ENCODE assay signal across 8 mouse cellular contexts in the genomic region with DNA sequence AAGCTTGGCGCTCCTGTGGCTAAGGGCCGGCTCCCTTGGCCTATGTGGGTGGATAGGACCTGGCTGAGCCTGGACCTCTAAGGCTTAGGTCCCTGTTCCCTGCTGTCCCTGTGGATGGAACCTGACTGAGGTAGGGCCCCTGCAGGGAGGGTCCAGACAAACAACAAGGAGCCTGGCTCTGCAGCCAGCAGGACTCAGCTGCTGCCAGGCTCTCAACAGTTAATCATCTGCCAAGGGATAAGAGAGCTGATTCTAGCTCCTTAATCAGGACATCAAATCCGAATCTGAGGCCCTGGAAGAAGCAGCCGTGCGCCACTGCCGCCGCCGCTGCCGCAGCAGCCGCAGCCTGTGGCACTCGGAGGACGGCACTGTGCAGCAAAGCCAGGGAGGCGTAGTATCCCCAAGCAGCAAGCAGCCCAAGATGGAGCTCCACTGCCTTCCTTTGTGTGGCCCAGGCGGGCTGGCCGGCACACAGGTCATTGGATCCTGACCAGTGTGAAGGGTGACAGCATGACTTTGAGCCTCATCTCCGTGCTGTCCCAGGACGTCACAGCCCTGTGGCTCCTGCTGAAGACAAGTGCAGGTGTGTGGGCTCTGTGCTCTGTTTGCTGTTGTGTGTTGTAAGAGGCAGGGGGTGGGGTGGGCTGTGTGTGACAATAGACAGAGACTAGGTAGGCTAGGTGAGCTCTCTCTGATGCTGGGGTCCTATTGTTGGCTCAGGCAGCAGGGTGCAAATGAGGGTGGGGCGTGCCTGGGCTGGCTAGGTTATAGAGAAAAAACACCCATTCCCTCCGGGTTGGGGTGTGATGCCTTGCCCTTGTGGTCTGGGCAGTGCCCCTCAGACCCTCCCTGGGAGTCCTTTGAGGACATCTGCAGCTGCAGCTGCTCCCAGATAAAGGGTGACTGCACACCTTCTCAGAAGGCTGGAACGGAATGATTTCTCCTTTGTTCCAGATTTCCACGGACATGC.
DNase-seq lines count a peak whose midpoint lies in the region; ATAC-seq and TF ChIP-seq lines count a peak whose summit lies in the region.

No protein-coding gene starts in this region.

- TF ChIP-seq CTCF in gastrocnemius, adult 2 months (IDR thresholded peaks at IDR 0.05): no peak
- TF ChIP-seq CTCF in testis, adult 2 months (IDR thresholded peaks at IDR 0.05; ENCODE audit: control insufficient read depth, insufficient read depth, insufficient replicate concordance, low read depth, low read length): no peak
- TF ChIP-seq CTCF in intestine, postnatal 0 days (IDR thresholded peaks at IDR 0.05; ENCODE audit: low read depth): no peak

- 0 out of 2 replicates have a peak overlapping the region, but pooled peaks have one; percentile 31 for H3K9ac ChIP-seq in intestine, postnatal 0 days (ENCODE audit: low read depth, low read length)
- peak overlapping the region; percentile 78 for H3K9ac ChIP-seq in neural tube, embryonic 12.5 days

- 25% methylated on average over 21 of the region's 21 CpGs for WGBS in intestine, postnatal 0 days
- 7% methylated on average over 21 of the region's 21 CpGs for WGBS in neural tube, embryonic 12.5 days

- H3K4me3 ChIP-seq in gastrocnemius, adult 2 months: peak overlapping the region; percentile 58
- H3K4me3 ChIP-seq in testis, adult 2 months (ENCODE audit: control insufficient read depth, low read depth, low read length): no peak overlapping the region; the same call in 1 of the 2 replicates
- H3K4me3 ChIP-seq in intestine, postnatal 0 days (ENCODE audit: low read depth, low read length): peak overlapping the region; percentile 5
- peak overlapping the region; percentile 57 for H3K4me3 ChIP-seq in neural tube, embryonic 12.5 days

- intact Hi-C loops in gastrocnemius, adult 2 months (cut with DNase I): no loop called here
- intact Hi-C loops in gastrocnemius, postnatal 14 days (cut with DNase I; ENCODE audit: low total_unique reads): no loop called here

- no peaks in the 10 kb centered on the region for H3K9me3 ChIP-seq in intestine, postnatal 0 days (ENCODE audit: control insufficient read depth)
- no peaks in the 10 kb centered on the region for H3K9me3 ChIP-seq in neural tube, embryonic 12.5 days

- 0 out of 2 replicates have a peak, but pooled peaks have one; percentile 21 for ATAC-seq in intestine, postnatal 0 days
- ATAC-seq in neural tube, embryonic 12.5 days (ENCODE audit: low FRiP score, low read depth): peak; percentile 79
- no peak for ATAC-seq in erythroblast, adult 5-6 weeks (replicated peaks; ENCODE audit: low FRiP score, poor library complexity, severe bottlenecking)

- peak; percentile 40; the same call in 1 of the 2 replicates for TF ChIP-seq POLR2A in testis, adult 2 months (IDR thresholded peaks at IDR 0.05; ENCODE audit: control insufficient read depth, low read depth, low read length)

- H3K36me3 ChIP-seq in testis, adult 2 months (ENCODE audit: control insufficient read depth, insufficient read depth, low read length): no peaks in the 10 kb centered on the region
- no peaks in the 10 kb centered on the region for H3K36me3 ChIP-seq in intestine, postnatal 0 days (ENCODE audit: control insufficient read depth, insufficient read depth)
- H3K36me3 ChIP-seq in neural tube, embryonic 12.5 days: 0 out of 2 replicates have a peak, but pooled peaks cover 3% of the 10 kb centered on the region

- no peak for DNase-seq in gastrocnemius, adult 2 months
- DNase-seq in gastrocnemius, postnatal 14 days: no peak
- no peak for DNase-seq in testis, postnatal 10 days (ENCODE audit: low spot score)
- no peak for DNase-seq in gastrocnemius, postnatal 4 days (ENCODE audit: low spot score in 2 of 2)

- H3K4me1 ChIP-seq in testis, adult 2 months (ENCODE audit: control insufficient read depth, insufficient read depth, low read length): no peaks in the 10 kb centered on the region
- H3K4me1 ChIP-seq in intestine, postnatal 0 days (replicated peaks; ENCODE audit: control insufficient read depth, insufficient read depth, low read length): no peaks in the 10 kb centered on the region
- H3K4me1 ChIP-seq in neural tube, embryonic 12.5 days: peaks cover 56% of the 10 kb centered on the region

- no peak overlapping the region; the same call in 1 of the 2 replicates for H3K27ac ChIP-seq in gastrocnemius, adult 2 months
- H3K27ac ChIP-seq in testis, adult 2 months (ENCODE audit: control insufficient read depth, insufficient read depth, low read depth, low read length): no peak overlapping the region; the same call in 1 of the 2 replicates
- H3K27ac ChIP-seq in intestine, postnatal 0 days (ENCODE audit: low read depth, low read length): no peak overlapping the region; the same call in 1 of the 2 replicates
- H3K27ac ChIP-seq in neural tube, embryonic 12.5 days: peak overlapping the region; percentile 95

- H3K27me3 ChIP-seq in testis, adult 2 months (ENCODE audit: control insufficient read depth, insufficient read depth, low read length): no peaks in the 10 kb centered on the region
- no peaks in the 10 kb centered on the region for H3K27me3 ChIP-seq in intestine, postnatal 0 days (replicated peaks; ENCODE audit: control insufficient read depth, insufficient read depth, low read length)
- no peaks in the 10 kb centered on the region for H3K27me3 ChIP-seq in neural tube, embryonic 12.5 days (replicated peaks)

- H3K4me2 ChIP-seq in intestine, postnatal 0 days (replicated peaks; ENCODE audit: low read depth): peak overlapping the region; percentile 54
- H3K4me2 ChIP-seq in neural tube, embryonic 12.5 days (replicated peaks): peak overlapping the region; percentile 76
